Mouse (Mus musculus) embryonic facial prominence, embryonic 10.5 days (tissue): ENCODE results near the gene Rab30. TPM values are rescaled to one million over a fixed set of nuclear protein-coding genes. Genes with fewer than 3 reads are reported as not detected.
"Not testable (repeated sequence)": the region's sequence is repeated elsewhere in the genome, so short reads cannot be mapped to it uniquely, and the experiment has no call there.

Experiments
- DNase-seq: peaks from one replicate; pipeline ENCODE4 v3.0.0-alpha.2; 2017; ENCODE audit warnings: low spot score
- H3K27ac ChIP-seq: fragments of 300-500 bp; sonication (generic); replicated peaks from 2 replicates; pipeline ENCODE4 v1.5.1; 2016; ENCODE audit warnings: mild to moderate bottlenecking
- H3K27me3 ChIP-seq: fragments of 300-500 bp; sonication (generic); replicated peaks from 2 replicates; pipeline ENCODE4 v1.6.1; 2016; ENCODE audit warnings: low read depth, mild to moderate bottlenecking; ENCODE audit not compliant: poor library complexity, severe bottlenecking
- H3K36me3 ChIP-seq: fragments of 300-500 bp; sonication (generic); replicated peaks from 2 replicates; pipeline ENCODE4 v1.6.1; 2016; ENCODE audit warnings: mild to moderate bottlenecking, moderate library complexity
- H3K4me1 ChIP-seq: fragments of 300-500 bp; sonication (generic); 2 replicates; pipeline ENCODE4 v1.6.1; 2016
- H3K4me3 ChIP-seq: fragments of 300-500 bp; sonication (generic); 2 replicates; pipeline ENCODE4 v1.5.1; 2016; ENCODE audit warnings: mild to moderate bottlenecking, moderate library complexity
- H3K9me3 ChIP-seq: fragments of 300-500 bp; sonication (generic); 2 replicates; pipeline ENCODE4 v1.6.1; 2016; ENCODE audit warnings: mild to moderate bottlenecking
- WGBS: fragments of 180-500 bp; shearing (Covaris S2); methylation state at CpG from one replicate; pipeline ENCODE4 v1.1.7; 2016; 5-methylcytosine and 5-hydroxymethylcytosine counted together
- polyA plus RNA-seq: library from polyadenylated mRNA; unstranded; fragments of >200 nt; fragmentation: Nextera tagmentation; extraction: Ambion mirVana; gene quantifications from 2 replicates; pipeline ENCODE4 v1.2.1, GENCODE M21; 2016

The Rab30 gene
- polyA plus RNA-seq, 1 experiment from 2014 or later = 12.3 TPM

DNA sequence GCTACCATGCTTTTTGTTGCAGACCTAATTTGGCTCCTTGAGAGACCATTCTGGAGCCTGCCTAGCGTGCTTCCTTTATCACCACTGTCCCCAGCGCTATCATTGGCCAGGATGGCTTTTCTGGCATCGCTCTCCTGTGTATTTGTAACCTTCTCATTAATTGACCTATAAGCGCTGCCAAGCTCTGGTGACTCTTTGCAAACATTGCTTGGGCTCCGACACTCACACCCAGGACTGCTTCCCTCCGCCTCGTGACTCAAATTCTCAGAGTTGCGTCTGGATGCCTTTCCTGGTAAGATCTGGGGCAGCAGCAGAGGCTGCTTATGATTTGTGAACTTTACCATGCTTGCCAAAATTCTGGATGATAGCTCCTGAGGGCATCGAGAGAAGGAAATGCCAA, 19.8 kb downstream of the Rab30 start:
- WGBS = 86% methylated on average over 9 of the region's 9 CpGs
- H3K36me3 ChIP-seq = no peaks in the 10 kb centered on the region
- no peaks in the 10 kb centered on the region for H3K9me3 ChIP-seq
- no peak for DNase-seq
- H3K27ac ChIP-seq = no peak overlapping the region
- no peak overlapping the region for H3K4me3 ChIP-seq
- peaks cover 6% of the 10 kb centered on the region; the same call in 1 of the 2 replicates for H3K4me1 ChIP-seq
- no peaks in the 10 kb centered on the region for H3K27me3 ChIP-seq

DNA sequence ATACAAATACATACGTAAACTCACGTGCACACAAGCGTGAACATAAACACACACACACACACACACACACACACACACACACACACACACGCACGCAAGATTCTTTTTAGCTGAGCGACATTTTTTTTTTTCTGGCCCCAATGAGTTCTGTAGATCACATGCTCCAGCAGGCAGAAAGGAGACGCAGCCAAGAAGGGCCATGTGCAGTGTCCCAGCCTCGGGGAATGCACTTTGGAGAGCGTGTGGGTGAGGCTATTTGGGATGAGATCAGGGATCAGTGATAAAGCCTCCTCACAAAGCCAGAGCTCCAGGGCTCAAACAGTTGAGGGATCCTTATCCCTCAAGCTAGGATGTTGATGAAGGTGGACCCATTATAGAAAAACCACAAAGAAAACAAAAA, 24.0 kb downstream of the Rab30 start:
- Histone ChIP-seq H3K27ac (no peak overlapping the region), H3K4me1 (peaks cover 10% of the 10 kb centered on the region; the same call in 1 of the 2 replicates), H3K27me3 (no peaks in the 10 kb centered on the region), H3K9me3 (no peaks in the 10 kb centered on the region), H3K36me3 (no peaks in the 10 kb centered on the region), H3K4me3 (no peak overlapping the region)
- WGBS = 82% methylated on average over 9 of the region's 9 CpGs
- no peak for DNase-seq

DNA sequence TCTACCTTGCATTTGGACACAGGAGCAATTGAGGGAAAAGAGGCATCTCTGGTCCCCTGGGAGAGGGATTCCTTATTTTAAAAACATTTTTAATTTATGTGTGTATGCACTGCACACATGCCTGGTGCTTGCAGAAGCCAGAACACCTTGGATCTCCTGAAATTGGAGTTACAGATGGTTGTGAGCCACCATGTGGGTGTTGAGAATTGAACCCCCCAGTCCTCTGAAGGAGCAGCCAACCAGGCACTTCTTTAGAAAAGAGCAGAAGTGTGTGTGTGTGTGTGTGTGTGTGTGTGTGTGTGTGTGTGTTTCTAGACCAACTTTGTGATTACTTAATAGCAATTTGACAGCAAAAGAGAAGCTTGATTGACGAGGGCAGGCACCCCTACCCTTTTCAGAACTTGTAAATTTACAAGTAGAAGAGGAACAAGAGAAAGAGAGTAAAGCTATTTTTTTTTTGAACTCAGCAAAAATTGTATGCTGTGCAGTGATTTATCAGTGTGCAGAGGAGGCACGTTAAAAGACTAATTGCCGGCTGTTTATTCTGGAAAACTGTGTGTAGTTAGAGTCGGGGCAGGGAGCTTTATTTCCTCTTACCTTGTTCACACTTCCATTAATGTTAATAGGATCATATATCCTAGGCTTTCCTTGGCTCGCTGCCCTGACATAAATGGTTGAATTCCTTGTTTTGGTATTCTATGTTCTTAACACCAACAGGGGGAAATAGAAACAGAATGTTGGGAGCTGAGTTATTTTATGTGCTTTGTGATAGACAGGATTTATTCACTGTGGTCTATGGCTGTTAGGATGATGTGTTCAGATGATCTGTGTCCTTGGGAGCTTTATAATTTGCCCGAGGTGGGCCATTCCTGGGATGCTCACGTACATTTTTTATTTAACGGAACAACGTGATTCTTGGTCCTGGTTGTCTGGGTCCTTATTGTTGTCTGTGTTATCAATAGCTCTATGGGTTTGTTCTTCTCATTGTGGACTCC, 25.0 kb downstream of the Rab30 start:
- Histone ChIP-seq H3K4me1 (peaks cover 10% of the 10 kb centered on the region; the same call in 1 of the 2 replicates), H3K9me3 (no peaks in the 10 kb centered on the region), H3K4me3 (no peak overlapping the region), H3K27me3 (no peaks in the 10 kb centered on the region), H3K27ac (no peak overlapping the region), H3K36me3 (no peaks in the 10 kb centered on the region)
- no peak for DNase-seq
- WGBS = 73% methylated on average over 9 of the region's 9 CpGs

DNA sequence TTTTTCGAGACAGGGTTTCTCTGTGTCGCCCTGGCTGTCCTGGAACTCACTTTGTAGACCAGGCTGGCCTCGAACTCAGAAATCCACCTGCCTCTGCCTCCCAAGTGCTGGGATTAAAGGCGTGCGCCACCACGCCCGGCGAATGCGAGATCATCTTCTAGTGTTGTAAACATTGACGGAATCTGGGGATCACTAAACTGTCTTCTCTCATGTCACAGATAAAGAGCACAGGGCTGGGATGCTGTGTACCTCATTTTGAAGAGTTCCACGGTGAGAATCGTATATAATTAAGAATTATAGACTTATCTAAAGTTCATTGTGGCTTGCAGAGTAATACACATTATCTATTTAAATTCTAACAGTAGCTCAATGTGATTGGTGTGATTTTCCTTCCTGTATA, 26.7 kb downstream of the Rab30 start:
- not testable (repeated sequence) for H3K9me3 ChIP-seq, H3K4me3 ChIP-seq, DNase-seq, H3K36me3 ChIP-seq, H3K27ac ChIP-seq, H3K27me3 ChIP-seq
- 94% methylated on average over 12 of the region's 12 CpGs for WGBS
- H3K4me1 ChIP-seq = peaks cover 10% of the 10 kb centered on the region; the same call in 1 of the 2 replicates

DNA sequence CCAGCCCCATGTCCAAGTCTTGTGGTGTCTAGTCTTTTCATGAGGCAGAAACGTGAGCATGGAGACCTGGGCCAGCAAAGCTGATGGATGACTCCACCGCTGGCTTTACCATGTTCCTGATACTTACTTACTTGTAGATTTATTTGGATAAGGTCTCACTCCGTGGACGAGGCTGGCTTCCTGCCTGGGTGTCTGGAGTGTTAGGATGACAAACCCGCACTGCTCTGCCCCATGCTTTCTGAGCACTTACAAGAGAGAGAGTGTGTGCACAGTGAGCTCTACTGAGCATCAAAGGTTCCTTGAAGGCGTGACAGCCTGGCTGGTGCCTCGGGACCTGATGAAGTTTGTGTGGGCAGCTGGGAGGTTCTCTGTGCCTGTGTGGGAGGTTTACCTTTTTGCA, 27.5 kb downstream of the Rab30 start:
- Histone ChIP-seq H3K9me3 (no peaks in the 10 kb centered on the region), H3K36me3 (no peaks in the 10 kb centered on the region), H3K4me1 (peaks cover 10% of the 10 kb centered on the region; the same call in 1 of the 2 replicates), H3K27me3 (no peaks in the 10 kb centered on the region), H3K27ac (no peak overlapping the region), H3K4me3 (no peak overlapping the region)
- 80% methylated on average over 7 of the region's 7 CpGs for WGBS
- no peak for DNase-seq

DNA sequence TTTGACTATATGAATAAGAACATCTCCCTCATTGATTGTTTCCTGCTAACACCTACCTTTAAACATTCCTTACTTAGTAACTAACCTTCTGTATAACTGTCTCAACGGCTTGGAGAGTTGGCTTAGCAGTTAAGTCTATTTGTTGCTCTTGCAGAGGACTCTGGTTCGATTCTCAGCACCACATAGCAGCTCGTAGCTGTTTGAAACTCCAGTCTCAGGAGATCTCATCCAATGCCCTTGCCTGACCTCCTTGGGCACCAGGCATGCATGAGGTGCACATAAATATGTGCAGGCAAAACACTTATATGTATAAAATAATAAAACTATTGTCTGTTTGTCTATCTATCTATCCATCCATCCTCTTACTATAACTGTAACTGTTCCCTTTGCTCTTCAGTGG, 31.6 kb downstream of the Rab30 start:
- 92% methylated on average over 3 of the region's 3 CpGs for WGBS
- no peak overlapping the region for H3K27ac ChIP-seq
- no peak overlapping the region for H3K4me3 ChIP-seq
- no peaks in the 10 kb centered on the region for H3K36me3 ChIP-seq
- H3K9me3 ChIP-seq = no peaks in the 10 kb centered on the region
- H3K27me3 ChIP-seq = no peaks in the 10 kb centered on the region
- peaks cover 32% of the 10 kb centered on the region for H3K4me1 ChIP-seq
- no peak for DNase-seq

DNA sequence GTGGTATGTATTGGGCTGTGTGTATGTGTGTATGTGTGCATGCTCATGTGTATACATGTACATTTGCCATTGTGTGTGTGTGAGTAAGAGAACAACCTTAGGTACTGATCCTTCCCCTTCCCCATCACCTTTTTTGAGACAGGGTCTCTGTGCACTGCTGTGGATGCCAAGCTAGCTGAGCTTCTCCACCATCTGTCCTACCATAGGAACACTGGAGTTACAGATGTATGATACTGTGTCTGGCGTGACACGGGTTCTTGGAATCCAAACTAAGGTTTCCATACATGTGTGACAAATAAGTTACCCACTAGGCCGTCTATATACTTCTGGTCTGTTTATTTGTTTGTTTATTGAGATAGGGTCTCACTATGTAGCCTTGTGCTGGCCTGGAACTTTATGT, 32.2 kb downstream of the Rab30 start:
- no peak for DNase-seq
- H3K9me3 ChIP-seq = no peaks in the 10 kb centered on the region
- no peak overlapping the region for H3K4me3 ChIP-seq
- no peaks in the 10 kb centered on the region for H3K27me3 ChIP-seq
- H3K27ac ChIP-seq = no peak overlapping the region
- 96% methylated on average over 3 of the region's 3 CpGs for WGBS
- H3K36me3 ChIP-seq = no peaks in the 10 kb centered on the region
- peaks cover 34% of the 10 kb centered on the region for H3K4me1 ChIP-seq

DNA sequence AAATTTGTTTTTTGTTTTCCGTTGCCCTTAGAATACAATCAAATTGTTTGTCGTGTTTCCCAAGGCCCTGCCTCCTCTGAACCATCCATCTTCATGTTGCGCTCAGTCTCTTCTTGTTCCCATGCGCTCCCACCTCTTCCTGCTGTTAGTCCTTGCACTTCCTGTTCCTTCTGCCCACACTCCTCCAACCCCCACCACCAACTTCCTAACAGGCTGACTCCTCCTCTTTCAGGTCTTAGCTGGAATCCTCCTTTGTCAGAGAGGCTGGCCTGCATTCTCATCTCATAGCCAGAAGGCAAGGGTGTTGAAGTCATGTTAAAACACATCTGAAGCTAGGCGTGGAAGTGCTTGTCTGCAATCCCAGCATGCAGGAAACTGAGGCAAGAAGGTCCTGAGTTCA, 33.3 kb downstream of the Rab30 start:
- peaks cover 38% of the 10 kb centered on the region for H3K4me1 ChIP-seq
- no peaks in the 10 kb centered on the region for H3K27me3 ChIP-seq
- no peaks in the 10 kb centered on the region for H3K36me3 ChIP-seq
- WGBS = 87% methylated on average over 5 of the region's 5 CpGs
- peak overlapping the region; percentile 54 for H3K27ac ChIP-seq
- no peaks in the 10 kb centered on the region for H3K9me3 ChIP-seq
- no peak overlapping the region for H3K4me3 ChIP-seq
- no peak for DNase-seq

DNA sequence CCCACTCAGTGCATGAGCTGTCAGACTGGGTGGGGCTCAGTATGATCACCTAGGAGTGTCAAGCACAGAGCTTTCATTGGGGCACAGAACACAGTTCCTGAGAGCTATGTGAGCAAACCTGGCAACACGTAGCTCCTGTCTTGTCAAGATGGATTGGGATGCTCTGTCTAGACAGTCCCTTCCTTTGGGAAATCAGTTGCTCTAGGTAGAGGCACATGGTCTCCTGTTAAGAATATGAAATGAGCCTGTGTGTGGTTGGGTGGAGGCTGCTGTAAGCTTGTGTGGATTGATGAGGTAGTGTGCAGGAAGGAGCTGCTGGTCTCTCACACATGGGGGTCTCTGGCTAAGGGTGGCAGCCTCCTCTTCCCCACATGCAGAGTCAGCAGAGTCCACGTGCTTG, 34.3 kb downstream of the Rab30 start:
- Histone ChIP-seq H3K4me1 (peaks cover 38% of the 10 kb centered on the region), H3K36me3 (no peaks in the 10 kb centered on the region), H3K27ac (peak overlapping the region; percentile 84), H3K4me3 (no peak overlapping the region), H3K9me3 (no peaks in the 10 kb centered on the region), H3K27me3 (no peaks in the 10 kb centered on the region)
- 45% methylated on average over 2 of the region's 2 CpGs for WGBS
- DNase-seq = no peak

DNA sequence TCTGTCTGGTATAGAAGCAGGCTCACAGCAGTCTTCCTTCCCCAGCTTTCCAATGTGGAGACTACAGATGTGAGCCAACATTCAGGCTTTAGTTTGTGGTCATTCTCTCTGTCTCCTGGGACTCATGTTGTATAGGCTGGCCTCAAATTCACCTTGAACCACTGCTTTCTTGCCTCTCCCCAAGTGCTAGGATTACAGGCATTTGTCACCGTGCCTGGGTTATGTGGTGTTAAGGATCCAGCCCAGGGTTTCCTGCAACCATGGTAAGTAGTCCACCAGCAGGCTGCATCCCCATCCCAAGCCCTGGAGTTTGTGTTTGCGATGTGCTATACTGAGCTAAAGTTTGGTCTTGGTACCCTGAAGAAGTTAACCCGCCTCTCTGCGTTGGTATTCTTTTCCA, 35.2 kb downstream of the Rab30 start:
- DNase-seq = peak; percentile 34
- Histone ChIP-seq H3K4me1 (peaks cover 38% of the 10 kb centered on the region), H3K4me3 (peak overlapping the region; percentile 46), H3K27me3 (no peaks in the 10 kb centered on the region), H3K9me3 (no peaks in the 10 kb centered on the region), H3K27ac (peak overlapping the region; percentile 84), H3K36me3 (no peaks in the 10 kb centered on the region)
- 44% methylated on average over 4 of the region's 4 CpGs for WGBS

DNA sequence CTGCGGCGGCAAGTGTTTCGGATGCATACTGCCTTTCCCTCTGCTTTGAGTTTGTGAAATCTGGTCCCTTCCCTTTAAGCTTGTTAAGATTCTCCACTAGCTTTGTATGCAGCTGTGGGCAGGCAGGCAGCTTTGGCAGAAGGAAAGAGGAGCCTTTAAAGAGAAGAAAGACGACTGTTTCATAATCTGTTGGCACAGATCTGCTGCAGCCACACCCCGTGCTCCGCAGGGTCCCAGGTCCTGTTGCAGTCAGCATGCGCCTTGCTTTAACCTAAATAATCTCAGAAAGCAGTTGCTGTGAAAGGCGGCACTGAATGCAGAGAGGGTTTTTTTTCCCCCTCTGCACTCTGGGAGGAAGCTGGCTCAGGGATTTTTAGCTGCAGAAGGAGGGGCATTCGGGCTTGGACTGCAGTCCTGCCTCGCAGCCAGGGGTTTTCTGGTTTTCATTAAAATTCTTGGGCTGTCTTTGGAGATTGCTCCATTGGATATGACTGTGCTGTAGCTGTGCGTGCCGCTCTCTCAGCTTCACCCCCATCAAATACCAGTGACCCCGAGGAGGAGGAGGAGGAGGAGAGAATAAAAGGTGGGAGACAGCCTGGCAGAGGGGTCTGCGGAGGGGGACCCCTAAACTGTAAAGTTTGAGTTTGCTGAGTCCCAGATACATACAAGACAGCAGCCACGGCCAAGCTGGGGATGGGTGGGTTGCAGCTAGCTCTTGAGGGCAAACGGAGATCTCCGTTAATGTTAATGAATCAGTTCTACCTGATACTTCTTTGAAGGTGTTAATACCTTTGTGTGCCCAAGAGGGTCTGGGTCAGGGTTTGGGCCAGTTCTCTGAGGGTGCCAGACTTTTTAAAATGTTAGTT, 35.9 kb downstream of the Rab30 start:
- H3K4me1 ChIP-seq = peaks cover 38% of the 10 kb centered on the region
- peak; percentile 80 for DNase-seq
- H3K27me3 ChIP-seq = no peaks in the 10 kb centered on the region
- peak overlapping the region; percentile 84 for H3K27ac ChIP-seq
- H3K36me3 ChIP-seq = no peaks in the 10 kb centered on the region
- WGBS = 23% methylated on average over 17 of the region's 17 CpGs
- no peaks in the 10 kb centered on the region for H3K9me3 ChIP-seq
- peak overlapping the region; percentile 46 for H3K4me3 ChIP-seq

DNA sequence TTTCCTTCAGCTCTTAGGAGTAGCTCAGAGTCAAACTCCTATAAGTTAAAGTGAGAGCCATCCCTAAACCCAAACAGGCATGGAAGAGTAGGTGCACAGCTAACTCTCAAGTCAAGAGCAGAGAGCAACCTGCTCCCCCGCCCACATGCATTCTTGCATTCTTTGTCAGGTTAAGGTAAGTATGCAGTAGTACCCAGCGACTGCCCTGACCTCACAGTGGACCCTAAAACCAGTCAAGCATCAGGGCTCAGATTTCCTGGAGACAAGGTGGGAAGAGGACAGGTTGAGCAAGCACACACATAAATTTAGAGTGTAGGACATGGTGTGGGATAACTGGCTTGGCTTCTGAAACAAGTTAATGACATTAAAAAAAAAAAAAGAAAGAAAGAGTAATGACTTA, 37.7 kb downstream of the Rab30 start:
- Histone ChIP-seq H3K9me3 (no peaks in the 10 kb centered on the region), H3K36me3 (no peaks in the 10 kb centered on the region), H3K27me3 (no peaks in the 10 kb centered on the region), H3K4me3 (no peak overlapping the region), H3K27ac (no peak overlapping the region), H3K4me1 (peaks cover 38% of the 10 kb centered on the region)
- no peak for DNase-seq
- WGBS = 63% methylated on average over 2 of the region's 2 CpGs
